In genomic region chr1:190881422-190881821, GRCm38 (mm10) we compare ENCODE assay signal across 9 mouse cellular contexts. TPM values are rescaled to one million over a fixed set of nuclear protein-coding genes. Genes with fewer than 3 reads are reported as not detected.
A peak's percentile ranks its signal among the peaks of the same experiment; 100 is the strongest.
DNase-seq lines count a peak whose midpoint lies in the region; ATAC-seq and TF ChIP-seq lines count a peak whose summit lies in the region.
"Had no signal": no experiment of that assay in that cellular context is flagged by ENCODE, and none has a peak within 500 bp of the region (broad histone marks: within the 10 kb centered on the region; RNA-seq: fewer than 3 reads in every experiment).

No protein-coding gene starts in this region.

- no peaks in the 10 kb centered on the region for H3K4me1 ChIP-seq in kidney, embryonic 16.5 days (ENCODE audit: insufficient read depth, low read length)
- H3K4me1 ChIP-seq in G1E (ENCODE audit: insufficient read depth, low read depth, low read length), result no peaks in the 10 kb centered on the region
- no peaks in the 10 kb centered on the region for H3K4me1 ChIP-seq in forebrain, embryonic 15.5 days
- no peaks in the 10 kb centered on the region for H3K4me1 ChIP-seq in midbrain, embryonic 16.5 days (ENCODE audit: control insufficient read depth, insufficient read depth, low read length)

- no peak for ATAC-seq in kidney, embryonic 16.5 days (ENCODE audit: low FRiP score, low TSS enrichment)
- no peak for ATAC-seq in G1E (ENCODE audit: extremely low read depth, insufficient number of reproducible peaks, low FRiP score, poor library complexity, severe bottlenecking)
- 0 out of 2 replicates have a peak, but pooled peaks have one; percentile 66 for ATAC-seq in forebrain, embryonic 15.5 days (replicated peaks)
- ATAC-seq in midbrain, embryonic 16.5 days, result 0 out of 2 replicates have a peak, but pooled peaks have one; percentile 14

- DNase-seq in kidney, adult 9 months, result peak; percentile 65
- peak; percentile 43 for DNase-seq in G1E (ENCODE audit: low spot score)
- peak; percentile 53 for DNase-seq in c-Kit-negative CD71-positive TER-119-positive erythroid progenitor cells, embryonic 14.5 days (ENCODE audit: low read depth, low spot score)
- peak; percentile 39 to 68 for DNase-seq in layer of hippocampus, postnatal 14 days (ENCODE audit: low spot score in 2 of 2)
- peak; percentile 71 for DNase-seq in thymus, postnatal 4 days

- no peak overlapping the region for H3K4me3 ChIP-seq in kidney, embryonic 16.5 days (ENCODE audit: low read length)
- no peak overlapping the region for H3K4me3 ChIP-seq in G1E (ENCODE audit: low read depth, low read length)
- H3K4me3 ChIP-seq in forebrain, embryonic 15.5 days, result no peak overlapping the region
- H3K4me3 ChIP-seq in midbrain, embryonic 16.5 days (ENCODE audit: low read depth, low read length), result no peak overlapping the region
- H3K4me3 ChIP-seq: heart, embryonic 13.5 days had no signal

- peak; percentile 30; the same call in 1 of the 2 replicates for TF ChIP-seq CTCF in G1E (IDR thresholded peaks at IDR 0.05; ENCODE audit: low read depth, low read length)

- H3K4me2 ChIP-seq in kidney, embryonic 16.5 days (replicated peaks; ENCODE audit: low read depth, low read length), result no peak overlapping the region
- H3K4me2 ChIP-seq in forebrain, embryonic 15.5 days (replicated peaks), result no peak overlapping the region
- H3K4me2 ChIP-seq in midbrain, embryonic 16.5 days (ENCODE audit: low read length), result no peak overlapping the region
- H3K4me2 ChIP-seq: heart, embryonic 13.5 days had no signal

- no peak overlapping the region for H3K9ac ChIP-seq in kidney, embryonic 16.5 days (replicated peaks; ENCODE audit: low read length)
- H3K9ac ChIP-seq in forebrain, embryonic 15.5 days (replicated peaks), result no peak overlapping the region
- no peak overlapping the region for H3K9ac ChIP-seq in midbrain, embryonic 16.5 days (ENCODE audit: low read depth, low read length)
- H3K9ac ChIP-seq: heart, embryonic 13.5 days had no signal

- H3K27ac ChIP-seq in kidney, embryonic 16.5 days (ENCODE audit: low read length), result no peak overlapping the region
- H3K27ac ChIP-seq in forebrain, embryonic 15.5 days (replicated peaks), result no peak overlapping the region
- no peak overlapping the region for H3K27ac ChIP-seq in midbrain, embryonic 16.5 days (ENCODE audit: low read length)
- H3K27ac ChIP-seq: heart, embryonic 13.5 days had no signal

- H3K27me3 ChIP-seq in kidney, embryonic 16.5 days (ENCODE audit: insufficient read depth, low read length), result no peaks in the 10 kb centered on the region
- no peaks in the 10 kb centered on the region for H3K27me3 ChIP-seq in G1E (ENCODE audit: insufficient read depth, low read length)
- no peaks in the 10 kb centered on the region for H3K27me3 ChIP-seq in forebrain, embryonic 15.5 days
- H3K27me3 ChIP-seq in midbrain, embryonic 16.5 days (ENCODE audit: control insufficient read depth, insufficient read depth, low read depth, low read length), result no peaks in the 10 kb centered on the region
- H3K27me3 ChIP-seq: heart, embryonic 13.5 days had no signal

- no peaks in the 10 kb centered on the region for H3K9me3 ChIP-seq in kidney, embryonic 16.5 days (ENCODE audit: low read length)
- H3K9me3 ChIP-seq in G1E (replicated peaks), result no peaks in the 10 kb centered on the region
- H3K9me3 ChIP-seq in forebrain, embryonic 15.5 days, result no peaks in the 10 kb centered on the region
- H3K9me3 ChIP-seq in midbrain, embryonic 16.5 days (replicated peaks; ENCODE audit: control insufficient read depth, low read length, poor library complexity, severe bottlenecking), result no peaks in the 10 kb centered on the region
- H3K9me3 ChIP-seq: heart, embryonic 13.5 days had no signal

- WGBS in kidney, embryonic 16.5 days, result 9% methylated on average over 2 of the region's 2 CpGs
- 2% methylated on average over 2 of the region's 2 CpGs for WGBS in forebrain, embryonic 15.5 days
- WGBS in midbrain, embryonic 16.5 days, result 6% methylated on average over 2 of the region's 2 CpGs

- peaks cover 19% of the 10 kb centered on the region for H3K36me3 ChIP-seq in kidney, embryonic 16.5 days (ENCODE audit: insufficient read depth, low read length)
- H3K36me3 ChIP-seq in G1E (replicated peaks), result peaks cover 74% of the 10 kb centered on the region
- peaks cover 15% of the 10 kb centered on the region; the same call in 1 of the 2 replicates for H3K36me3 ChIP-seq in forebrain, embryonic 15.5 days
- peaks cover 11% of the 10 kb centered on the region; the same call in 1 of the 2 replicates for H3K36me3 ChIP-seq in midbrain, embryonic 16.5 days (ENCODE audit: control insufficient read depth, insufficient read depth, low read length)

RNA-seq across cellular contexts. Expression of gene Rps6kc1, which starts 30.1 kb away (rescaled TPM):
- polyA plus RNA-seq in kidney, embryonic 16.5 days (2015; fragmentation: Nextera tagmentation; extraction: Ambion mirVana), result 13.7 and 14.4 TPM in 2 replicates
- total RNA-seq in G1E (2014; fragmentation: Nextera tagmentation) (12.8 and 16.5 TPM in 2 replicates), G1E (2017) (13.3 and 15.2 TPM in 2 replicates)
- 22.8 and 31.4 TPM in 2 replicates for polyA plus RNA-seq in G1E (2012)
- 27.9 and 28.4 TPM in 2 replicates for polyA plus RNA-seq in forebrain, embryonic 15.5 days (2015; fragmentation: Nextera tagmentation; extraction: Ambion mirVana)
- total RNA-seq in layer of hippocampus, postnatal 14 days (2021), result 10 to 100 TPM; 54.8 to 59.9 TPM
- polyA plus RNA-seq in midbrain, embryonic 16.5 days (2015; fragmentation: Nextera tagmentation; extraction: Ambion mirVana), result 32.7 and 34.8 TPM in 2 replicates

RNA-seq across cellular contexts. Expression of gene Angel2, which starts 43.5 kb away (rescaled TPM):
- 44.8 and 44.9 TPM in 2 replicates for polyA plus RNA-seq in kidney, embryonic 16.5 days (2015; fragmentation: Nextera tagmentation; extraction: Ambion mirVana)
- total RNA-seq in G1E (2014; fragmentation: Nextera tagmentation) (37.5 and 43.9 TPM in 2 replicates), G1E (2017) (39.0 and 43.5 TPM in 2 replicates)
- 11.2 and 11.4 TPM in 2 replicates for polyA plus RNA-seq in G1E (2012)
- polyA plus RNA-seq in forebrain, embryonic 15.5 days (2015; fragmentation: Nextera tagmentation; extraction: Ambion mirVana), result 64.6 and 67.6 TPM in 2 replicates
- 10 to 100 TPM; 47.4 to 49.0 TPM for total RNA-seq in layer of hippocampus, postnatal 14 days (2021)
- 49.0 and 50.4 TPM in 2 replicates for polyA plus RNA-seq in midbrain, embryonic 16.5 days (2015; fragmentation: Nextera tagmentation; extraction: Ambion mirVana)

Comparison
In these comparisons a context has a peak if more than half of its experiments do, and no peak if none do; other contexts are left out.
1. ATAC-seq: peak in forebrain, embryonic 15.5 days (single experiment) and midbrain, embryonic 16.5 days (single experiment); none in kidney, embryonic 16.5 days (single experiment) and G1E (single experiment).
2. Peak in every context shown above with its lines, with median percentiles within 50 percentile points of each other: DNase-seq.